Mouse (Mus musculus) heart, embryonic 16.5 days (tissue): ENCODE results near the gene Nsf. TPM values are rescaled to one million over a fixed set of nuclear protein-coding genes. Genes with fewer than 3 reads are reported as not detected.

Source experiments
- ATAC-seq: fragments of 200-750 bp; cut with Nextera tagmentation; replicated peaks from 2 replicates; pipeline ENCODE4 v1.8.0; 2017; ENCODE audit warnings: moderate number of reproducible peaks; ENCODE audit not compliant: insufficient read depth, low FRiP score; ENCODE audit errors: extremely low read depth
- H3K27ac ChIP-seq: fragments of 300-500 bp; sonication (generic); 2 replicates; pipeline ENCODE4 v1.5.1; 2014; ENCODE audit warnings: mild to moderate bottlenecking, low read length, control low read depth, moderate library complexity
- H3K27me3 ChIP-seq: fragments of 300-500 bp; sonication (generic); 2 replicates; pipeline ENCODE4 v1.6.1; 2014; ENCODE audit warnings: low read length, mixed read lengths; ENCODE audit not compliant: control insufficient read depth, insufficient read depth
- H3K36me3 ChIP-seq: fragments of 300-500 bp; sonication (generic); 2 replicates; pipeline ENCODE4 v1.6.1; 2014; ENCODE audit not compliant: control insufficient read depth, insufficient read depth
- H3K4me1 ChIP-seq: fragments of 300-500 bp; sonication (generic); 2 replicates; pipeline ENCODE4 v1.6.1; 2014; ENCODE audit warnings: low read length, mixed read lengths; ENCODE audit not compliant: control insufficient read depth, insufficient read depth
- H3K4me2 ChIP-seq: fragments of 300-500 bp; sonication (generic); 2 replicates; pipeline ENCODE4 v1.6.1; 2014; ENCODE audit warnings: low read depth, mild to moderate bottlenecking, control low read depth, low read length
- H3K4me3 ChIP-seq: fragments of 300-500 bp; sonication (generic); 2 replicates; pipeline ENCODE4 v1.5.1; 2014; ENCODE audit warnings: mild to moderate bottlenecking, control low read depth, low read length
- H3K9ac ChIP-seq: fragments of 300-500 bp; sonication (generic); 2 replicates; pipeline ENCODE4 v1.6.1; 2014; ENCODE audit warnings: low read length, control low read depth
- H3K9me3 ChIP-seq: fragments of 300-500 bp; sonication (generic); replicated peaks from 2 replicates; pipeline ENCODE4 v1.6.1; 2016; ENCODE audit warnings: low read length; ENCODE audit not compliant: control insufficient read depth
- WGBS: fragments of 180-500 bp; shearing (Covaris S2); extraction: QIAGEN DNeasy Blood & Tissue Kit; methylation state at CpG from one replicate; pipeline ENCODE4 v1.1.7; 2014; 5-methylcytosine and 5-hydroxymethylcytosine counted together
- polyA plus RNA-seq: library from polyadenylated mRNA; unstranded; fragments of >200 nt; fragmentation: Nextera tagmentation; extraction: Ambion mirVana; gene quantifications from 2 replicates; pipeline ENCODE4 v1.2.1, GENCODE M21; 2015

Nsf gene
- polyA plus RNA-seq, 1 experiment from 2014 or later: 35.3 TPM

GRCm38 (mm10) chr11:103952635-103953031 is 1.2 kb downstream of the Nsf start:
- H3K27ac ChIP-seq: no peak overlapping the region
- peak overlapping the region; percentile 72 for H3K4me2 ChIP-seq
- peak overlapping the region; percentile 90 for H3K4me3 ChIP-seq
- H3K36me3 ChIP-seq: no peaks in the 10 kb centered on the region
- no peaks in the 10 kb centered on the region for H3K9me3 ChIP-seq
- H3K4me1 ChIP-seq: peaks cover 11% of the 10 kb centered on the region
- H3K9ac ChIP-seq: no peak overlapping the region; the same call in 1 of the 2 replicates
- ATAC-seq: no peak
- WGBS: 82% methylated on average over 5 of the region's 5 CpGs
- no peaks in the 10 kb centered on the region for H3K27me3 ChIP-seq

GRCm38 (mm10) chr11:103951106-103951505 is 2.8 kb downstream of the Nsf start:
- no peaks in the 10 kb centered on the region for H3K27me3 ChIP-seq
- H3K4me2 ChIP-seq: 0 out of 2 replicates have a peak overlapping the region, but pooled peaks have one; percentile 4
- H3K4me3 ChIP-seq: no peak overlapping the region
- H3K27ac ChIP-seq: no peak overlapping the region
- H3K9ac ChIP-seq: no peak overlapping the region
- 83% methylated on average over 7 of the region's 7 CpGs for WGBS
- H3K36me3 ChIP-seq: no peaks in the 10 kb centered on the region
- no peaks in the 10 kb centered on the region for H3K9me3 ChIP-seq
- no peak for ATAC-seq
- H3K4me1 ChIP-seq: peaks cover 11% of the 10 kb centered on the region

DNA sequence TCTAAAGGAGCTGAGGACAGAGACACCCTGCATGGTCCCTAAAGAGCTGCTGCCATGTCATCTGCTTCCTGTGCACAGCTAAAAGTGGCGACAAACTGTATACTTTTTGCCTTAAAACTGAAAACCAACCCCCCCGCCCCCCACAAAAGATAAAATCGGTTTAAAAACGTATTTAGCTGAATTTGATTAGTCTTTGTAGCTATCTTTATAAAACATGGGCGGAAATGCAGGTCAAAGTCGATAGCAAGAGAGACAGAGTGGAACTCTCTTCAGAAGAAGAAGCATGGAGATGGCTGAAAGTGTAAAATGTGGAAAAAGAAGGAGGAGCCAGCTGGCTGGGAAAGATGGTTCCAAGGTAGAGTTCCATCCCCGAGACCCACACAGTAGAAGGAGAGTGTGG is 4.9 kb downstream of the Nsf start:
- no peak overlapping the region for H3K9ac ChIP-seq
- WGBS: 83% methylated on average over 7 of the region's 7 CpGs
- no peaks in the 10 kb centered on the region for H3K9me3 ChIP-seq
- no peaks in the 10 kb centered on the region for H3K27me3 ChIP-seq
- H3K4me1 ChIP-seq: peaks cover 11% of the 10 kb centered on the region
- no peak for ATAC-seq
- H3K4me3 ChIP-seq: no peak overlapping the region
- H3K27ac ChIP-seq: no peak overlapping the region
- H3K4me2 ChIP-seq: no peak overlapping the region
- no peaks in the 10 kb centered on the region for H3K36me3 ChIP-seq

GRCm38 (mm10) chr11:103942740-103943139 is 11.1 kb downstream of the Nsf start:
- 86% methylated on average over 4 of the region's 4 CpGs for WGBS
- ATAC-seq: no peak
- H3K9me3 ChIP-seq: no peaks in the 10 kb centered on the region
- H3K9ac ChIP-seq: no peak overlapping the region
- no peak overlapping the region for H3K4me2 ChIP-seq
- no peaks in the 10 kb centered on the region for H3K36me3 ChIP-seq
- H3K4me3 ChIP-seq: no peak overlapping the region
- H3K27me3 ChIP-seq: no peaks in the 10 kb centered on the region
- H3K27ac ChIP-seq: no peak overlapping the region
- no peaks in the 10 kb centered on the region for H3K4me1 ChIP-seq

DNA sequence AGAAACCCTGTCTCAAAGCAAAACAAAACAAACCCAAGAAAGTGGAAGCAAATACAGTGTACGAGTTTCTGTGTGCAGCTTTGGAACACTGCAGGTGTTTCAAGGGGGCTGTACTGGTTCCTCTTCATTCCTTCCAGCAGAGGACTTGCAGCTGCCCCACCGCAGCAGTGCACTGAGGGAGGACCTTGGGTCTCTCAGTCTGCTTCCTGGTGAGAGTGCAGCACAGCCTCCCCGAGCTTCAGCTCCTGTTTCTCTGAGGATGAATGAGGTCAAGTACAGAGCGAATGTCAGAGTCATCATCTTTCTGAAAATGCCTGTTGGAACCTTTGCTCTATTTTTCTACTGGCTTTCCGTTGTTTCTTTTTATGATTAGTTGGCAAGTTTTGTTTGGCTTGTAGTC is 12.5 kb downstream of the Nsf start:
- Histone ChIP-seq H3K4me3 (no peak overlapping the region), H3K4me1 (no peaks in the 10 kb centered on the region), H3K9ac (no peak overlapping the region), H3K4me2 (no peak overlapping the region), H3K9me3 (no peaks in the 10 kb centered on the region), H3K27me3 (no peaks in the 10 kb centered on the region), H3K27ac (no peak overlapping the region), H3K36me3 (no peaks in the 10 kb centered on the region)
- ATAC-seq: peak; percentile 52; the same call in 1 of the 2 replicates
- WGBS: 52% methylated on average over 5 of the region's 5 CpGs

DNA sequence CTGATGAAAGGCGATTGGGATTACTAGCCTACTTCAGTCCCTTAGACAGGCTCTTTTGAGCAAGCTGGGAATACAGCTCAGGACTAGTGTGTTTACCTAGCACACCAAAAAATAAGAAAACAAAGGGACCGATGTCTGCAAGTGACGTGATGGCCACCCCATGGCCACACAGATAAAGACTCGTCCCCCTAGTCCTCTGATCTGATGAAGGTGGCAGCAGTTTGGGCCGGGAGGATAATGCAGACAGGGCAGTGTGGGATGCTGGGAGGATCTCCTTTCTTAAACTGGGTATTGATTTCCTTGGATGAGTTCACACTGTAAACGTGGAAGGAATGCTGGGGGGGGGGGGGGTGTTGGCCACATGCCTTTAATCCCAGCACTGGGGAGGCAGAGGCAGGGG is 13.0 kb downstream of the Nsf start:
- Histone ChIP-seq H3K4me2 (no peak overlapping the region), H3K9me3 (no peaks in the 10 kb centered on the region), H3K27me3 (no peaks in the 10 kb centered on the region), H3K36me3 (no peaks in the 10 kb centered on the region), H3K4me1 (no peaks in the 10 kb centered on the region), H3K27ac (no peak overlapping the region), H3K4me3 (no peak overlapping the region), H3K9ac (no peak overlapping the region)
- no peak; the same call in 1 of the 2 replicates for ATAC-seq
- WGBS: 72% methylated on average over 6 of the region's 6 CpGs

- Histone ChIP-seq H3K4me2 (no peak overlapping the region), H3K27ac (no peak overlapping the region), H3K36me3 (no peaks in the 10 kb centered on the region), H3K27me3 (no peaks in the 10 kb centered on the region), H3K4me1 (no peaks in the 10 kb centered on the region), H3K9me3 (no peaks in the 10 kb centered on the region), H3K9ac (no peak overlapping the region), H3K4me3 (no peak overlapping the region)
- no peak for ATAC-seq
- WGBS: 84% methylated on average over 25 of the region's 25 CpGs
These were observed 15.7 kb downstream of the Nsf start for GRCm38 (mm10) chr11:103937976-103938728.

DNA sequence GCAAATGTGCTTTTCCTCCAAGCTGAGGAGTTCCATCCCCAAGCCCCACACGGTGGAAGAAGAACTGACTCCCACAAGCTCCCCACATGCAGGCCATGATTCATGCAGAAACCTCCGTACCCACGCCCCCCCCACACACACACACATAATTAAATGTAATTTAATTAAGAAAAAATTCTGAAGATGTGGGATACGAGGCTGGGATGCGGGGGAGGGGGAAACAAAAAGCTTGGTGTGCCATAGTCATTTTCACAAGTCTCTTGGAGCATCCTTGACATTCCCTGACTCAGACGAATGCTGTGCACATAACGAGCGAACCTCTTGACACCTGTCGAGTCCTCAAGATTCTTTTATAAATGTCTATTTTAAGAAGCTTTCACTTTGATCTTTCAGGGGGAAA is 16.4 kb downstream of the Nsf start:
- ATAC-seq: no peak
- H3K27ac ChIP-seq: no peak overlapping the region
- H3K4me1 ChIP-seq: no peaks in the 10 kb centered on the region
- no peaks in the 10 kb centered on the region for H3K27me3 ChIP-seq
- WGBS: 79% methylated on average over 9 of the region's 9 CpGs
- no peak overlapping the region for H3K9ac ChIP-seq
- no peak overlapping the region for H3K4me3 ChIP-seq
- no peaks in the 10 kb centered on the region for H3K9me3 ChIP-seq
- H3K36me3 ChIP-seq: no peaks in the 10 kb centered on the region
- H3K4me2 ChIP-seq: no peak overlapping the region

DNA sequence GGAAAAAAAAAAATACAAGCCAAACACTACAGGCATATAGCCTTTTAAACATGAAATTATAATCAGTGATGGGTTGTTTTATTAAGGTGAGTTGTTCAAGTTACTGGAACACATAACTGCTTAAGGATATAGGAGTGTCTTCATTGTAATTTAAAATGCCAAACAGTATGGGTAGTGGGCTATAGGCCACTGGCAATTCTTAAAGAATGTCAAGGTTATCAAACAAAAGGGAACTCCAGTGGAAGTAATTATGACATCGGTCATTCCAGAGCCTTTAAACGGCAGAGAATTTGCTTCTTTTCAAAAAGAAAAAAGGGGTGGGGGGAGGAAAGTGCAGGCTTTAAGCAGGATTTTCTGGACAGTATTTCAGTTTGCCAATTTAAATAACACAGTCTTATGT is 18.1 kb downstream of the Nsf start:
- H3K4me3 ChIP-seq: no peak overlapping the region
- no peak overlapping the region for H3K4me2 ChIP-seq
- no peaks in the 10 kb centered on the region for H3K27me3 ChIP-seq
- H3K4me1 ChIP-seq: no peaks in the 10 kb centered on the region
- no peaks in the 10 kb centered on the region for H3K36me3 ChIP-seq
- ATAC-seq: no peak
- no peaks in the 10 kb centered on the region for H3K9me3 ChIP-seq
- H3K27ac ChIP-seq: no peak overlapping the region
- H3K9ac ChIP-seq: no peak overlapping the region
- WGBS: 57% methylated on average over 2 of the region's 2 CpGs
